Mouse (Mus musculus): ENCODE results near the gene Taf1d. TPM values are rescaled to one million over a fixed set of nuclear protein-coding genes. Genes with fewer than 3 reads are reported as not detected.
A peak's percentile ranks its signal among the peaks of the same experiment; 100 is the strongest.

Gene Taf1d
- total and polyA plus RNA-seq, 2 experiments from 2014 or later = 34.6 to 46.3 TPM

DNA sequence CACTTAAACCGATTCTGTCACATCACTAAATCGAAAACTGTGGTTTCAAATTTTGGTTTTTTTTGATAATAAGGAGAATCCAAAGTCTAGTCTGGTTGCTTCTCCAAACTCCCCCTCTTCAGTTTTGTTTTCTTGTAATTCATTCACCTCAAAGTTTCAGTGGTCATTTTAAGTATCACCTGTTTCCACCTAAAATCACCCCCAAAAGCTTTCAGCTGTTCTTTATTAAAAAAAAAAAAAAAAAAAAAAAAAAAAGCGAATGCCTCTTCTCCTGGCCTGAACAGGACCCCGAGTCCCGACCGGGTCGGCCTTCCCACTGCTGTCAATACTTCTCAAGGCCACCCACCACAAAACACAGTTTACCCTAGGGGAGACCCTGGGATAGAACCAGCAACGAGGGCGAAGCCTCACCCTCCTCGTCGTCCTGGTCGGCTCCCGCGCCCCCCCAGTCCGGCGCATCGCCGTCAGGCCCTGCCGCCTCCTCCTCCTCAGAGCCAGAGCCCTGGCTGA lies 26.8 kb upstream of the Taf1d start:
- Histone ChIP-seq H3K9me3 (ENCODE audit: low read length) (no peaks in the 10 kb centered on the region), H3K9ac (replicated peaks; ENCODE audit: low read length) (peak overlapping the region; percentile 87), H3K4me1 (ENCODE audit: insufficient read depth, low read length) (peaks cover 4% of the 10 kb centered on the region; the same call in 1 of the 2 replicates), H3K36me3 (ENCODE audit: insufficient read depth, low read length) (peaks cover 27% of the 10 kb centered on the region; the same call in 1 of the 2 replicates), H3K4me3 (ENCODE audit: low read length) (peak overlapping the region; percentile 95), H3K27ac (peak overlapping the region; percentile 94), H3K4me2 (ENCODE audit: low read depth, low read length) (peak overlapping the region; percentile 59), H3K27me3 (ENCODE audit: insufficient read depth, low read length) (no peaks in the 10 kb centered on the region)
- ATAC-seq (no peak; the same call in 1 of the 2 replicates), DNase-seq (ENCODE audit: low spot score) (no peak)
- no peak for TF ChIP-seq CTCF (IDR thresholded peaks at IDR 0.05; ENCODE audit: low read depth)
- 9% methylated on average over 19 of the region's 19 CpGs for WGBS

GRCm38 (mm10) chr9:15279649-15280490 lies 26.1 kb upstream of the Taf1d start, which contains the start of gene Med17:
Gene Med17 (minus strand): TSS chr9:15279931.
- ATAC-seq = peak; percentile 98

GRCm38 (mm10) chr9:15280491-15280879 lies 25.5 kb upstream of the Taf1d start:
- H3K4me2 ChIP-seq (ENCODE audit: low read depth, low read length) = peak overlapping the region; percentile 59
- H3K36me3 ChIP-seq (ENCODE audit: insufficient read depth, low read length) = peaks cover 14% of the 10 kb centered on the region; the same call in 1 of the 2 replicates
- H3K9ac ChIP-seq (replicated peaks; ENCODE audit: low read length) = peak overlapping the region; percentile 87
- ATAC-seq = no peak
- peak overlapping the region; percentile 95 for H3K4me3 ChIP-seq (ENCODE audit: low read length)
- no peak for TF ChIP-seq CTCF (IDR thresholded peaks at IDR 0.05; ENCODE audit: low read depth)
- H3K9me3 ChIP-seq (ENCODE audit: low read length) = no peaks in the 10 kb centered on the region
- no peak for DNase-seq (ENCODE audit: low spot score)
- WGBS = 45% methylated on average over 5 of the region's 5 CpGs
- H3K4me1 ChIP-seq (ENCODE audit: insufficient read depth, low read length) = peaks cover 4% of the 10 kb centered on the region; the same call in 1 of the 2 replicates
- H3K27ac ChIP-seq = peak overlapping the region; percentile 94; the same call in 1 of the 2 replicates
- no peaks in the 10 kb centered on the region for H3K27me3 ChIP-seq (ENCODE audit: insufficient read depth, low read length)

More at GRCm38 (mm10) chr9:15279649-15280490, 26.1 kb upstream of the Taf1d start, which contains the start of gene Med17:
- Histone ChIP-seq H3K27me3 (ENCODE audit: insufficient read depth, low read length) (no peaks in the 10 kb centered on the region), H3K9me3 (ENCODE audit: low read length) (no peaks in the 10 kb centered on the region), H3K9ac (replicated peaks; ENCODE audit: low read length) (peak within 1 kb of the TSS; percentile 87), H3K4me2 (ENCODE audit: low read depth, low read length) (peak within 1 kb of the TSS; percentile 59), H3K4me1 (ENCODE audit: insufficient read depth, low read length) (peaks cover 4% of the 10 kb centered on the region; the same call in 1 of the 2 replicates), H3K27ac (peak within 1 kb of the TSS; percentile 94), H3K36me3 (ENCODE audit: insufficient read depth, low read length) (peaks cover 20% of the 10 kb centered on the region; the same call in 1 of the 2 replicates), H3K4me3 (ENCODE audit: low read length) (peak within 1 kb of the TSS; percentile 95)
- WGBS = 1% methylated on average over 56 of the region's 57 CpGs
- TF ChIP-seq CTCF (IDR thresholded peaks at IDR 0.05; ENCODE audit: low read depth) = no peak
- DNase-seq (ENCODE audit: low spot score) = peak; percentile 98

DNA sequence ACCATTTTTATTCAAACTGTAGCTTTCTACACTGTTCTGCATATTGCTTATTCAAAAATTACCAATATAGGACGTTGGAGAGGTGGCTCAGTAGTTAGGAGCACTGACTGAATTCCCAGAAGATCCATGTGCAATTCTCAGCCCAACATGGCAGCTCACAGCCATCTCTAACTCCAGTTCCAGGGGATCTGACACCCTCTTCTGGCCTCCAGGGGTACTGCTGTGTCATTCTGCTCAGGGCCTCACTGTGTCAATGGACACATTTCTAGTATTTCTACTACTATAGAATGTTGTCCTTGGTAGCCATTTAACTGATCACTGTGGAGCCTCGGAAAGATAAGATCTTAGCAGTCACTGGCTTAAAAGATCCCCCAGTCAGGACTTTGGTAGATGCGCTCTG lies 20.6 kb upstream of the Taf1d start:
- Histone ChIP-seq H3K36me3 (ENCODE audit: insufficient read depth, low read length) (peaks cover 3% of the 10 kb centered on the region; the same call in 1 of the 2 replicates), H3K4me3 (ENCODE audit: low read length) (no peak overlapping the region), H3K4me1 (ENCODE audit: insufficient read depth, low read length) (0 out of 2 replicates have a peak, but pooled peaks cover 3% of the 10 kb centered on the region), H3K27ac (no peak overlapping the region), H3K9me3 (ENCODE audit: low read length) (no peaks in the 10 kb centered on the region), H3K9ac (replicated peaks; ENCODE audit: low read length) (no peak overlapping the region), H3K4me2 (ENCODE audit: low read depth, low read length) (no peak overlapping the region), H3K27me3 (ENCODE audit: insufficient read depth, low read length) (no peaks in the 10 kb centered on the region)
- 67% methylated on average over 3 of the region's 3 CpGs for WGBS
- ATAC-seq (no peak), DNase-seq (ENCODE audit: low spot score) (no peak)
- peak; percentile 41; the same call in 1 of the 2 replicates for TF ChIP-seq CTCF (IDR thresholded peaks at IDR 0.05; ENCODE audit: low read depth)

- no peak overlapping the region for H3K4me2 ChIP-seq (ENCODE audit: low read depth, low read length)
- no peak overlapping the region for H3K9ac ChIP-seq (replicated peaks; ENCODE audit: low read length)
- no peak for ATAC-seq
- WGBS = 53% methylated on average over 6 of the region's 6 CpGs
- H3K27me3 ChIP-seq (ENCODE audit: insufficient read depth, low read length) = no peaks in the 10 kb centered on the region
- no peak for TF ChIP-seq CTCF (IDR thresholded peaks at IDR 0.05; ENCODE audit: low read depth)
- H3K4me3 ChIP-seq (ENCODE audit: low read length) = no peak overlapping the region
- DNase-seq (ENCODE audit: low spot score) = no peak
- no peaks in the 10 kb centered on the region for H3K9me3 ChIP-seq (ENCODE audit: low read length)
- H3K27ac ChIP-seq = no peak overlapping the region
- peaks cover 6% of the 10 kb centered on the region; the same call in 1 of the 2 replicates for H3K36me3 ChIP-seq (ENCODE audit: insufficient read depth, low read length)
- H3K4me1 ChIP-seq (ENCODE audit: insufficient read depth, low read length) = no peaks in the 10 kb centered on the region
Observed at GRCm38 (mm10) chr9:15287846-15288245, 18.2 kb upstream of the Taf1d start.

DNA sequence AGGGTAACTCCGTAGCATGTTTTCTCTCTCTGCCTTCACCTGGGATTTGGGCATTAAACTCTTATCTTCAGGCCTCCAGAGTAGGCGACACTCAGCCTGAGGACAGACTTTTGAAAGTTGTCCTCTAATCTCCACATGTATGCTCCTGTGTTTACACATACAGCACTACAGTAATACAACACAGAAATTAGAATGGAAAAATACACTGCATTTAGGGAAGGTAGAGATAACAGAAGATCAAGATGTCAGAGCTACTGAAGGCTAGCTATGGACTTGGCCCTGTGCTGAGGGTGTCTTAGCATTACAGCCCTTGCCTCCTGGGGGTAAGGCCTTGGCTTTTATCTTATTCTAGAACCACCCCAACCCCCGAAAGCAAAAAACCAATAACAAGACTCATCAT lies 17.6 kb upstream of the Taf1d start:
- Histone ChIP-seq H3K9me3 (ENCODE audit: low read length) (no peaks in the 10 kb centered on the region), H3K27ac (no peak overlapping the region), H3K9ac (replicated peaks; ENCODE audit: low read length) (no peak overlapping the region), H3K4me3 (ENCODE audit: low read length) (no peak overlapping the region), H3K4me2 (ENCODE audit: low read depth, low read length) (no peak overlapping the region), H3K27me3 (ENCODE audit: insufficient read depth, low read length) (no peaks in the 10 kb centered on the region), H3K36me3 (ENCODE audit: insufficient read depth, low read length) (peaks cover 6% of the 10 kb centered on the region; the same call in 1 of the 2 replicates), H3K4me1 (ENCODE audit: insufficient read depth, low read length) (no peaks in the 10 kb centered on the region)
- no peak for DNase-seq (ENCODE audit: low spot score)
- ATAC-seq = no peak
- WGBS = 92% methylated on average over 3 of the region's 3 CpGs
- TF ChIP-seq CTCF (IDR thresholded peaks at IDR 0.05; ENCODE audit: low read depth) = no peak
